Mouse (Mus musculus) liver, embryonic 13.5 days (tissue): ENCODE data around the gene 9430038I01Rik. TPM values are rescaled to one million over a fixed set of nuclear protein-coding genes. Genes with fewer than 3 reads are reported as not detected.

Experiments used
- ATAC-seq: fragments of 200-750 bp; cut with Nextera tagmentation; 2 replicates; pipeline ENCODE4 v1.8.0; 2017; ENCODE audit warnings: low read depth, mild to moderate bottlenecking, moderate number of reproducible peaks, moderate library complexity
- DNase-seq: peaks from one replicate; pipeline ENCODE4 v3.0.0; 2022
- H3K27ac ChIP-seq: fragments of 300-500 bp; sonication (generic); 2 replicates; pipeline ENCODE4 v1.5.1; 2015; ENCODE audit warnings: moderate library complexity, mild to moderate bottlenecking, inconsistent platforms
- H3K27me3 ChIP-seq: fragments of 300-500 bp; sonication (generic); 2 replicates; pipeline ENCODE4 v1.6.1; 2015; ENCODE audit warnings: mild to moderate bottlenecking, inconsistent platforms
- H3K36me3 ChIP-seq: fragments of 300-500 bp; sonication (generic); 2 replicates; pipeline ENCODE4 v1.6.1; 2015; ENCODE audit warnings: mild to moderate bottlenecking, inconsistent platforms
- H3K4me1 ChIP-seq: fragments of 300-500 bp; sonication (generic); replicated peaks from 2 replicates; pipeline ENCODE4 v1.6.1; 2015; ENCODE audit warnings: inconsistent platforms
- H3K4me2 ChIP-seq: fragments of 300-500 bp; sonication (generic); 2 replicates; pipeline ENCODE4 v1.6.1; 2015; ENCODE audit warnings: inconsistent platforms, mild to moderate bottlenecking, moderate library complexity
- H3K4me3 ChIP-seq: fragments of 300-500 bp; sonication (generic); replicated peaks from 2 replicates; pipeline ENCODE4 v1.5.1; 2015; ENCODE audit warnings: mild to moderate bottlenecking, inconsistent platforms
- H3K9ac ChIP-seq: fragments of 300-500 bp; sonication (generic); 2 replicates; pipeline ENCODE4 v1.6.1; 2015; ENCODE audit warnings: mild to moderate bottlenecking, inconsistent platforms
- H3K9me3 ChIP-seq: fragments of 300-500 bp; sonication (generic); replicated peaks from 2 replicates; pipeline ENCODE4 v1.6.1; 2016; ENCODE audit warnings: inconsistent platforms
- WGBS: fragments of 180-500 bp; shearing (Covaris S2); methylation state at CpG from one replicate; pipeline ENCODE4 v1.1.7; 2015; ENCODE audit not compliant: insufficient replicate concordance; 5-methylcytosine and 5-hydroxymethylcytosine counted together
- polyA plus RNA-seq: library from polyadenylated mRNA; unstranded; fragments of >200 nt; fragmentation: Nextera tagmentation; extraction: Ambion mirVana; gene quantifications from 2 replicates; pipeline ENCODE4 v1.2.1, GENCODE M21; 2015

Gene 9430038I01Rik
- polyA plus RNA-seq, 1 experiment from 2014 or later: 9.2 TPM

DNA sequence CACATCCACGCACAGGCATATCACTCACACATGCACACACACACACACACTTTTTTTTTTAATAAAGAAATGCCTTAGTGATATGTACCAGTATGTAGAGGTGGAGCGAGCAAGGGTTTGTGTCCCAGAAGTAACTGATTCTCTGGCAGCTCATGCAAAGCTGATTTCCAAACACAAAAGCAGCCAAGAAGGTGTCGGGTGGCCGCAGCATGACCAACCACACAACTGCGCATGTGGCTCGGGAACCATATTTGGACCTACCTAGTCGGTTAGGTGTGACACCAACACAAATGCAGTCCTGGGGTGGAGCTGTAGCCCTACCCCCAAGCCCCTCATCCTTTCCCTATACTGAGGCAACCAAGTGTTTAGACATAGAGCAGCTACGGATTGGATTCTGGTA lies 45.5 kb downstream of the 9430038I01Rik start:
- Histone ChIP-seq H3K4me1 (no peaks in the 10 kb centered on the region), H3K9me3 (no peaks in the 10 kb centered on the region), H3K9ac (no peak overlapping the region), H3K36me3 (no peaks in the 10 kb centered on the region), H3K4me2 (no peak overlapping the region), H3K4me3 (no peak overlapping the region), H3K27ac (no peak overlapping the region), H3K27me3 (no peaks in the 10 kb centered on the region; the same call in 1 of the 2 replicates)
- ATAC-seq: no peak
- 80% methylated on average over 8 of the region's 8 CpGs for WGBS
- no peak for DNase-seq

DNA sequence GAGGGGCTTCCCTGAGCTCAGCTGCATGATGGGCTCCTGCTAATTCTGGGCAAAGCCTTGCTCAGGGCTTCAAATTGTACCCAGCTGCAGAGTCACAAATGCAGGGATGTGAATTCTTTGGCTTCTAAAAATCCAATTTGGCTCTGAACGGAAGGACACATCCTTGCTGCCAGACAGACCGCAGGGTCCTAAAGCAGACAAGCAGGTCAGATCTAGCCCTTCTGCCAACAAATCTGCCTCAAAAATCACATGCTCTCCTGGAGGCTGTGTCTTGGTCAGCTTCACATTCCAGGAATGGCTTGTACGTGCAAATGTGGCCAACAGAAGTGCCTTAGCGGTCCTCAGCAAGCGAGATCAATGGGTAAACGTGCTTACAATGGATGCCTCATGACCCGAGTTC lies 46.0 kb downstream of the 9430038I01Rik start:
- ATAC-seq: no peak
- no peak overlapping the region for H3K4me3 ChIP-seq
- no peaks in the 10 kb centered on the region for H3K9me3 ChIP-seq

DNA sequence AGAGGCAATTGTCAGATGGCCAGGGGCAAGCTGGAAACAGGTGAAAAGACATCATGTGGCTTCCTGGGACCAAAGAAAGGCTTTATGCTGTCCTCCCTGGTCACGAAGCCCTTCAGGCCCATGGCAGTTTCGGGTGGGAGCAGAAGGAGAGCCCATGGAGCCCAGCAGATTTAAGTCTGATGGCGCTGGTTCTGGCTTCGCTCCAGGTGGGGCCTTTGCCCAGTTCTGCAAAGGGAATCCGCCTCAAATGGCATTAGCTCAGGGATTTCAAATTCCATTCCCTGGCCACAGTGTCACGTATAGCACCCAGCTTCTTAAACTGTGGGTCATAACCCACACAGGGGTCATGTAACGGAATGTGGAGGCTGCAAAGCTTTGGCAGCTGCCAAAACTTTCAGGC lies 63.7 kb downstream of the 9430038I01Rik start:
- no peak overlapping the region for H3K4me2 ChIP-seq
- no peaks in the 10 kb centered on the region for H3K36me3 ChIP-seq
- H3K9me3 ChIP-seq: no peaks in the 10 kb centered on the region
- no peaks in the 10 kb centered on the region for H3K27me3 ChIP-seq
- H3K27ac ChIP-seq: no peak overlapping the region
- H3K4me1 ChIP-seq: no peaks in the 10 kb centered on the region
- ATAC-seq (no peak), DNase-seq (no peak)
- WGBS: 63% methylated on average over 7 of the region's 7 CpGs
- no peak overlapping the region for H3K4me3 ChIP-seq
- no peak overlapping the region for H3K9ac ChIP-seq

More for the DNA sequence above, 46.0 kb downstream of the 9430038I01Rik start:
- no peak for DNase-seq
- WGBS: 60% methylated on average over 7 of the region's 7 CpGs
- no peak overlapping the region for H3K27ac ChIP-seq
- no peaks in the 10 kb centered on the region for H3K4me1 ChIP-seq
- no peaks in the 10 kb centered on the region; the same call in 1 of the 2 replicates for H3K27me3 ChIP-seq
- no peak overlapping the region for H3K9ac ChIP-seq
- no peaks in the 10 kb centered on the region for H3K36me3 ChIP-seq
- no peak overlapping the region for H3K4me2 ChIP-seq

DNA sequence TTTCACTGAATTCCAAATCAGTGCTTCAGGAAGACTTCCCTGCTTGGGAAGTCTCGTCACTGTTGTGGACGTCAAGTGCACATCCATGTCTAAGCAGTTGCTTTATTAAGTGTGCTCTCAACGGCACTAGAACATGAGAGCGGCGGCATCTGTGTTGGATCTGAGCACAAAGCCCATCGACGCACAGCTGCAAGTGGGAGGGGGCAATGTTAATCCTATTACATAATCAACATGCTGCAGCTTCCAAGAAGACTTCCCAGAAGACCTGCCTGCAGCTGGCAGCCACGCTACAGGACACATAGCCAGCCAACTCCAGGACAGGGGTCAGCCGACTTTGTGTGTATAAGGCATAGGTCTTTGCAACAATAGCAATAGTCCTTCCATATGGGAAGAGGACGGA lies 64.5 kb downstream of the 9430038I01Rik start:
- DNase-seq (no peak), ATAC-seq (no peak)
- Histone ChIP-seq H3K27ac (no peak overlapping the region), H3K4me1 (no peaks in the 10 kb centered on the region), H3K9me3 (no peaks in the 10 kb centered on the region), H3K4me2 (no peak overlapping the region), H3K27me3 (no peaks in the 10 kb centered on the region), H3K4me3 (no peak overlapping the region), H3K9ac (no peak overlapping the region), H3K36me3 (no peaks in the 10 kb centered on the region)
- 71% methylated on average over 10 of the region's 10 CpGs for WGBS

DNA sequence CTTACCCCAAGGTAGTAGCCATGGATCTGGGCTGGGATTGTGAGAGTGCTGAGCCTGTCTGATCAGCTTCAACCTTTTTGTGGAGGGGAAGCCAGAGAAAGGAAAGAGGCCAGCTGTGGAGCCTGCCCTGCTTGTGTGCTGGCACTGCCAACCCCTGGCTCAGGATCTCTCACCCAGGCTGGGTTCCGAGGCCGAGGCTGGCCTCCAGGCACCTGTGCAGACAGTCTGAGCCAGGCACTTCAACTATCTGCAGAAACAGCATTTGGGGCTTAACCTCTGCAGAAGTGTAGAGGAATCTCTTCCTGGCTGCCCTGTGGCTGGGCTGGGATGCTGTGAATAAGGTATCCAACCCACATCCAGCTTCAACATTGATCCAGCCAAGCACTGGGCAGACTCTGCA lies 76.6 kb downstream of the 9430038I01Rik start:
- Histone ChIP-seq H3K4me1 (no peaks in the 10 kb centered on the region), H3K27me3 (peaks cover 18% of the 10 kb centered on the region; the same call in 1 of the 2 replicates), H3K4me3 (no peak overlapping the region), H3K9ac (no peak overlapping the region), H3K9me3 (no peaks in the 10 kb centered on the region), H3K4me2 (no peak overlapping the region), H3K36me3 (no peaks in the 10 kb centered on the region), H3K27ac (no peak overlapping the region)
- DNase-seq (no peak), ATAC-seq (no peak)
- 78% methylated on average over 2 of the region's 2 CpGs for WGBS

Other genes starting within 250 kb of the 9430038I01Rik start
- 0.02 TPM in 2 replicates for gene Ebf3, start 96.3 kb downstream of the 9430038I01Rik start, polyA plus RNA-seq
- 117 and 123 TPM in 2 replicates for gene Glrx3, start 26.9 kb upstream of the 9430038I01Rik start, polyA plus RNA-seq